Mouse (Mus musculus) heart, embryonic 12.5 days (tissue): ENCODE measurements around the gene Cdkn1a. TPM values are rescaled to one million over a fixed set of nuclear protein-coding genes. Genes with fewer than 3 reads are reported as not detected.

ENCODE experiments used
- polyA plus RNA-seq: library from polyadenylated mRNA; unstranded; fragments of >200 nt; fragmentation: Nextera tagmentation; extraction: Ambion mirVana; gene quantifications from 2 replicates; pipeline ENCODE4 v1.2.1, GENCODE M21; 2016

Gene Cdkn1a
- polyA plus RNA-seq, 1 experiment from 2014 or later: 45.3 TPM

Other genes starting within 250 kb of the Cdkn1a start
- gene Pnpla1, start 232.6 kb upstream of the Cdkn1a start, polyA plus RNA-seq: 0.05 TPM in 1 of 2 replicates, not detected in the other
- gene 4930539E08Rik, start 175.7 kb upstream of the Cdkn1a start, polyA plus RNA-seq: 0.04 and 0.06 TPM in 2 replicates
- not detected in 2 replicates for gene Pxt1, start 147.1 kb upstream of the Cdkn1a start, polyA plus RNA-seq
- gene Kctd20, start 139.0 kb upstream of the Cdkn1a start, polyA plus RNA-seq: 75.8 and 77.5 TPM in 2 replicates
- gene Stk38, start 83.0 kb upstream of the Cdkn1a start, polyA plus RNA-seq: 91.0 and 94.3 TPM in 2 replicates
- gene Srsf3, start 58.3 kb upstream of the Cdkn1a start, polyA plus RNA-seq: 406 and 412 TPM in 2 replicates
- gene Rab44, start 23.2 kb downstream of the Cdkn1a start, polyA plus RNA-seq: 0.13 TPM in 1 of 2 replicates, not detected in the other
- gene Cpne5, start 147.2 kb downstream of the Cdkn1a start, polyA plus RNA-seq: 20.4 and 24.1 TPM in 2 replicates
- 101 and 112 TPM in 2 replicates for gene Ppil1, start 173.2 kb downstream of the Cdkn1a start, polyA plus RNA-seq
- gene BC004004, start 177.8 kb downstream of the Cdkn1a start, polyA plus RNA-seq: 80.0 and 87.6 TPM in 2 replicates
- 4.0 and 4.5 TPM in 2 replicates for gene Pi16, start 226.7 kb downstream of the Cdkn1a start, polyA plus RNA-seq